Mouse (Mus musculus) ovary, postnatal 10 days (tissue): ENCODE measurements around the gene Kmt5c.
A peak's percentile ranks its signal among the peaks of the same experiment; 100 is the strongest.

Experiments
- DNase-seq: peaks from one replicate; pipeline ENCODE4 v3.0.0; 2022; ENCODE audit warnings: low spot score

The Kmt5c gene

DNA sequence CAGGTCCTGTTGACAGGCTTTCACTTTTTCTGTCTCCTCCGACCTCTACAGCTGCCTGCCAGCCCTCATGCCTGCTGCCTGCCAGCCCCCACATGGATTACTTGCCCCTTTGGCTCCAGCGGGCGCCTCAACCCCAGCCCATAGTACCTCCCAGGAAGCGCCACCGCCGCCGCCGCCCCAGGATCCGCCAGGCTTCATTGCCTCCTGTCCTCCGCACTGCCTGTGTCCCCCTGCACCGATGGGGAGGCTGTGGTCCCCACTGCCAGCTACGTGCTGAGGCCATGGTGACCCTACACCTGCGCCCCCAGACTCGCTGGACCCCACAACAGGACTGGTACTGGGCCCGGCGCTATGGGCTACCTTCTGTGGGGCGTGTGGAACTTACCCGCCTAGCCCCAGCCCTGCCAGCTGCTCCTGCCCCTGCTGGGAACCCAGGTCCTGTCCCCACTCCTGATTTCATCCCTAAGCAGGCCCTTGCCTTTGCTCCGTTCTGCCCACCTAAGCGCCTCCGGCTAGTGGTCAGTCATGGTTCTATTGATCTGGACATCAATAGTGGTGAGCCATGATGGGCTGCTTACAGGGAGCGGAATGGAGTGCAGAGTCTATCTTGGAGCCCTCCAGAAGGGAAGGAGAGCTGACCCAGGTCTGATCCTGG lies 6.5 kb downstream of the Kmt5c start:
- no peak for DNase-seq

DNA sequence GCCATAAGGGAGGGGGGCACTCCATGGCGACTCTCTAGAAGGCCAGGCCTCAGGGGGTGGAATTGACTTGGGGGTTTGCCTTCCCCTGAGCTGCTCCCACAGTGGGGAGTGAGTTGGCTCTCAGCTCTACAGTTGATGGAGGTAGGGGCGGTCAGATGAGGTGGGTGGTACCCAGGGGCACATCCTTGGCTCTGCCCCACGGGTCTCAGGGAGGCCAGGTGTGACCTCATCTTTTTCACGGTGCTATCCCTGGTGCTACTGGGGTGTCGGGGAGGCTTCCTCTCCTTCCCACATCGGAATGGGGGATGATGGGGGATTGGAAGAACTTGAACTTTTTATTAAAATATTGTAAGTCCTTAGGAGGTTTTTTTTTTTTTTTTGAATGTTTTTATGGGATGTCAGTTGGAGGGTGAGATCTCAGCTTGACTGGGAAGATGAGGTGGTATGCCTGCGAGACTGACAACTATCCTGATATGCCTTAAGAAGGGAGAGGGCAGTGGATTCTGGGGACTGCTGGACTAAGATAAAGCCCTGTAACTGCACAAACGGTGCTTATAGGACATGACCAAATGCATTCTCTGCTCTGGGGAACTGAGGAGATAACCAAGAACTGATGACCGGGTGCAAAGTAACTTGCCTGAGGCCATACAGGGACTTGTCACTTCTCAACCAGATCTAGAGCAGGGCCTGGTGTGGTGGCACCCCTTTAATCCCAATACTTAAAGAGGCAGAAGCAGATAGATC lies 7.4 kb downstream of the Kmt5c start:
- no peak for DNase-seq

DNA sequence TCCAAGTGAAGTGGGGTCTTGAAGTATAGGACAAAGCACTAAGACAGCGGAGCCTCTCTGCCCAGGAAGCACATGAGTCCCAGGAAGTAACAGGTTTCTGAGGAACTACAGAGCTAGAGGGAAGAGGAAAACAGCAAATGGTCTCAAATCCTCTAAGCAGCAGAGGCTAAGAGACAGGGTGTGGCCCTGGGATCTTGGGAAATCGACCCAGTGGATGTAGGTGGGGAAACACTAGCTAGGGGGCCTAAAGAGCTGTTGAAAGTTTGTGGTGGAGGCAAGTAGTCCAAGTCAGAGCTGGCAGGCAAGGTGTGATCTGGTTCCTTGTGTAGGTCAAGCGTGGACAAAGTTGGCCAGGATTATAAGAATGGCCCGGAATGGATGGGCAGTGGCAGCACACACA lies 8.4 kb downstream of the Kmt5c start:
- DNase-seq, result no peak

DNA sequence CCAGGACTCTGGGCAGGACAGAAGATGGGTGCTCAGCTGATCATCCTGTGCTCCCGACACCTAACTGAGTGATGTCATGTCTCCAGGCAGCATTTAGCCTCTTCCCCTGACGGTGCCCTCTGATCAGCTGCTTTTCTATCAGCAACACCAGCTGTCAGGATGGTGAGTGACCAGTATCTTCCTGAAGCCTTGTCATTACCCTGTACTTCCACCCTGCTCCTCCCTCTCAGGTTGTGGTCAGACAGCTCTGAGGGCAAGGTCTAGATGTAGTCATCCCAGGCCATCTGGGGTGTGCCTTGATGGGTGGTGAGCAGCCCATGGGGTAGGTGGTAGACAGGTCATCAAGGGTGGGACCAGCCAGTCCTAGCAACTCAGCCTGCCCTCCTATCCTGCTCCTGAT lies 9.3 kb downstream of the Kmt5c start:
- no peak for DNase-seq

DNA sequence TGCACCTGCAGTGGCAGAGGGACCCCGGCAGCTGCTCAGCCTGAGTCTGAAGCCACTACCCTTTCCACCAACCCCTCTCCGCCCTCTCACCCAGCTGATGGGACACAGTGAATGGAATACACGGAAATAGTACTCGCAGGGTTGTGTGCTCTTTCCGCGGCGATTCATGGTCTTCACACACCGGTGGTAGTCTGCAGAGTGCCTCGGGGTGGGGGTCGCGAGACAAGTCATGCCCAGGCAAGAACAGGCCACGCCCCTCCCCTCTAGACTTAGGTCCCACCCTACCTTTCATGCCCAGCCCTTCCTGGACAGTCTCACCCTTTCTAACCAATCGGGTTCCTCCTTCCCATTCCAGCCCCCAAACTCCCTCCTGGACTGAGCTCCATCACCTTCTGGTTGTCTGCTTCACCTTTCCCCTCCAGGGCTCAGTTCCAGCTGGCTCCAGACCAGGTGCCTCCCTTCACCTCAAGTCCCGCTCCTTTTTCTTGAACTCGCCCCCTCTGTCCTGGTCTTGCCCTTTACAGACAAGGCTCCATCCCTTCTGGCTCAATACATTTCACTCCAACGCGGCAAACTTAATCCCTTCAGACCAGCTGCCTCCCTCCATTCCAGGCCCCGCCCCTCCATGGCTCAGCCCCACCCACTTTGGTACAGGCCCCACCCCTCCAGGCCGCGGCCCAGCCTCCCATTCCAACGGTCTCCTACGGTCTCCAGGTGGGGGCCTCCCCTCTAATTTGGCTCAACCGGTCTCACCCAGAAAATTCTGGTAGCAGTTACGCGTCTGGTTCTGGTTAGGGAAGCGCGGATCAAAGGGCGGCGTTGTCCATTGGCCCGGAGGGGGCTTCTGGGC lies 12.3 kb downstream of the Kmt5c start:
- DNase-seq, result peak; percentile 25

DNA sequence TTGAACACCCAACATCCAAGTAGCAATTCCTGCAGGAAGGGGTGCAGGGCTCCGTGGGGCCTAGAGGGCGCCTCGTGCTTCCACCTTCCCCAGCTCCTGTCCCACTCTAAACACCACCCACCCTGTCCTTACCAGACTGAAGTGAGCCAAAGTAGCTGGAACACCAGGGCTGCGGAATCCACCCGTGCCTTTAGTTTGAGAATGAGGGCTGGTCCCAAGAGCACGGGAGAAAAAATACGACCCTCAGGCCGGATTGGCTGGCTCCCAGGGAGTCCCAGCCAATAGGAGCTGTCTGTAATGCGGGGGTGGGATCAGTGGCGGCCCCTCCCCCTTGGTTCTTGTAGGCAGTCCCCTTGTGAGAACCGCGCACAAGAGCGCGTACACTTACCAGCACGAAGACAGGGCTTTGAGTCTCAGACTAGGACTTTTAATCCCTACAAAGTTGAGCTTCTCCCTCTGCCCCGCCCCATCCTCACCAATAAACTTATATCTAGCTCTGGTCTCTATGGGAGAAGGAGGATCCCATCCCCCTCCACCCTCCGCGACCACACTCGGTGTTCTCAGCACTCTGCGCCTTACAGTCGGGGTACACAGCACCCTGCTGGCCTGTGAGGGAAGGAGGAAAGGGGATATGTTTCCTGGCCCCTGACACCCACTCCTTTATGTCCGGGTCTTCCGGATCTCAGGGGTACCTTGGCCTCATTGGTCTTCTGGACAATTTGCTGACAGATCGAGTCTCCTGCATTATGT lies 13.1 kb downstream of the Kmt5c start, which contains the start of gene Cox6b2:
TSS of gene Cox6b2 (minus strand) at position 274 of the 750 bp plus-strand sequence.
- DNase-seq, result peak; percentile 62

DNA sequence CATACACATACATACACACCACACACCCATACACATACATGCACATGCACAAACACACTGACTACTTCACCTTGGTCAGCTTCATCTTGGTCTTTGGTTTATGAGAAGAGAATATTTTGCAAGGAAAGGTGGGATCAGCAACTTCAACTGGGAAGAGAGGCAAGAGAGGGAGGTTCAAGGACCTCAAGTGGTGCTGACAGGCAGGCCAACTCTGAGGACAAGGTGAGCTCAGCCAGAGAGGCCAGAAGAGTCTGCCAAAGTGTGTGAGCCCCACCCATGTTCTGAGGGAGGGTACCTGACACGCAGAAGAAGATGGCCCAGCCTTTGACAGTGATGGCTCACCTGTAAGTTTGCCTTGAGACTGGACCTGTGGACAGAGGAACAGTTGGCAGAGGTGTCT lies 19.8 kb downstream of the Kmt5c start:
- DNase-seq, result no peak

DNA sequence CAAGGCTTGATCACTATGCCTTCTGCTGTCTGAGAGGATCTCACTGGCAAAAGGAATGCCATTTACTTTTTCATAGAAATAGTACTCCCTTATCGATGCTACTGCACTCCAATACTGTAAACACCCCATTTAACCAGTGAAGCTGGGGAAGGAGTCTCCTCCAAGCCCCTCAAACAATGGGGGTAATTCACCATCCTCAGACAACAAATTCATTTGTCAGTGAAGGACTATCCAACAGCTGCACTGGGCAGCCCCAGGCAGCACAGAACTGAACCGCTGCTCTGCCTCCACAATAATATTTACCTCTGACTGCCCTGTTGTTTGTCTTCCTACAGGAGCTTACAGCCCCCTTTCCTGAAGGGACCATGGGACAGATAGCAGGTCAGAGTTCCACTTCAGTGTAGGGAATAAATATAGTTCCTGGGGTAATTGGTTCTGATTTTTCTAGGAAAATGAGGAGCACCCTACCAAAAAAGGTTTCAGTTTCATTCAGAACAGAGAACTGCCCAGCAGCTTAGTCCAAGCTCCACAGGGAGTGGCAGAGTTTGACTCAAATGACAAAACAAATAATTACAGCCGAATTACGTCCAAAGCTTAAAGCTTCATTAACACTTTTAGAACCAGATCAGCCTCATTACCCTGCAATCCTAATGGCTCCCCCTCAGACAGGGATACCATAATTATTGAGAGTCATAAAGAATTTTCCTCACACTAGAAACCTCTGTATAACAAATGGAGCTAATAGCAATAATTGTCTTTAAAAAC lies 25.2 kb downstream of the Kmt5c start:
- no peak for DNase-seq

DNA sequence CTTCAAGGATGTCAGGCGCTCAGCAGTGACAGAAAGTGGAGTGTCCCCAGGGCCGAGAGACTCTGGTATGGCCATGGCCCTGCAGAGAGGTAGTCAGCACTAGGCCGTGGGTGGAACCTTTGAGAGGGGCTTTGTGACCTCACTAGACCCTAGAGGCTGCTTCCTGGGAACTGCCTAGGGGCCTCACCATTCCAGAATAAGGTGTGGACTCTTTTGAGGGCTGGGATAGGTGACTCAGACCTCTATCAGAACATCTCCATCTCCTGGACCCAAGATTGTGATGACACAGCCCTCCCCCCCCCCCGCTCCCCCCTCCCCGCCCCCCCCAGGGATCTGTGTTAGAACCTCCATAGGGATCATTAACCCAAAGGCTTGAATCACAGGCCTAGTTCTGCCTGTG lies 31.3 kb downstream of the Kmt5c start, which contains the start of gene Fam71e2:
TSS of gene Fam71e2 (minus strand) at position 101 of the 400 bp plus-strand sequence.
- no peak for DNase-seq

DNA sequence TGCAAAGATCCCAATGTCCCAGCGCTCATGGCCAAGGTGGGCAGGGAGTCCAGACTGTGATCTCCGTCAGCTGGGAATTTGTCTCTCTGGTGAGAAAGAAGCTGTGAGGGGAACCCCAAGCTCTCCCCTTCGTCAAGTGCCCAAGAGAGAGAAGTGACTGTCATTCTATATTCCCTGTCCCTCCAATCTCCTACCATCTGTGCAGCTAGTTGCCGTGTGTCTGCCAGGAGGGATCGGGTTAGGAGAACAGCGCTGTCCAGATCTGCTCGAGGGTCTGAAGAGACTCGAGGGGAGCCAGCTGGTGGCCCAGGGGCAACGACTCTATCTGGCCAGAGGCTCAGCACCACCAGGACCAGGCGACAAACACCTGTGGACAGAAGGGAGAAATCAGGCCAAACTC lies 36.2 kb downstream of the Kmt5c start:
- no peak for DNase-seq

DNA sequence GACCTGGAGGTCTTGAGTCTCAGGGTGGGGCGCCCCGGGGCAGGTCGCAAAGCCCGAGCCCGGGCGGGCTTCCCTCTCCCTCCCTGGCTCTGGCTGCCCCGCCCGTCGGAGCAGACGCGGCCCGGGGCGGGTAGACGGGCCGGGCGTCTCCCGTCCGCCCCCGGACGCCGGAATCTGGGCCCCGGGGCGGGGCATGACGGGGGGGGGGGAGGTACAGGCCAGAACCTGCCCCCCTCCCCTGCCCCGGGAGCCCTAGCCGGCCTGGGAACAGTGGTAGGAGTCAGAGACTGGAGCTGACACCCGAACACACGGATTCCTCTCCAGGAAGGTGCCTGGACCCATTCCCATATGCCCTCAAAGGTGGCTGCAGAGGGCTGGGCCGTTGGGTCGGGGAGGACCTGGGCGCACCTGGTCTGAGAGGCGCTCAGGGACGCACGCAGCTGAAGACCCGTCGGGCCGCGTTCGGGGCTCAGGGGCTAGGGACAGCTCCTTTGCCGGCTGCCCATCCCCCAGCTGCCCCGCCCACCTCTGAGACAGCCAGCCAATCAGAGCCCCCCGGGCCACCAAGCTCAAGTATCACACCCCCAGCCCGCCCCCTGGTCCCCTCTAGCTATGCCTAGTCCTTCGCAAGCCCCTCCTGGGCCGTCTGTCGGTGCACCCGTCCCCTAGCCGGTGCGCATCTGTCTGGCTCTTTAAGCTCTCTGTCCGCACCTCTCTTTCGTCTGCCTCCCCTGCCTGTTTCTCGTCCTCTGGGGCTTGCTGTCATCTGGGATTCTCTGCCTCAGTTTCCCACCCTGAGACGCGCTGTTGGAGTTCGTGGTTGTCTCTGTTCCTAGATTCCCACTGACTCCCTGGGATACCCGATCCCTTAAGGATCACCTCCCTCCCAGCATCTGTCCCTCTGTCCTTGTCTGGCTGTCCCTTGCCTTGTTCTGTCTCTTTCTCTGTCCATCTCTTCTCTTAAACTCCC lies 37.2 kb downstream of the Kmt5c start:
- no peak for DNase-seq

DNA sequence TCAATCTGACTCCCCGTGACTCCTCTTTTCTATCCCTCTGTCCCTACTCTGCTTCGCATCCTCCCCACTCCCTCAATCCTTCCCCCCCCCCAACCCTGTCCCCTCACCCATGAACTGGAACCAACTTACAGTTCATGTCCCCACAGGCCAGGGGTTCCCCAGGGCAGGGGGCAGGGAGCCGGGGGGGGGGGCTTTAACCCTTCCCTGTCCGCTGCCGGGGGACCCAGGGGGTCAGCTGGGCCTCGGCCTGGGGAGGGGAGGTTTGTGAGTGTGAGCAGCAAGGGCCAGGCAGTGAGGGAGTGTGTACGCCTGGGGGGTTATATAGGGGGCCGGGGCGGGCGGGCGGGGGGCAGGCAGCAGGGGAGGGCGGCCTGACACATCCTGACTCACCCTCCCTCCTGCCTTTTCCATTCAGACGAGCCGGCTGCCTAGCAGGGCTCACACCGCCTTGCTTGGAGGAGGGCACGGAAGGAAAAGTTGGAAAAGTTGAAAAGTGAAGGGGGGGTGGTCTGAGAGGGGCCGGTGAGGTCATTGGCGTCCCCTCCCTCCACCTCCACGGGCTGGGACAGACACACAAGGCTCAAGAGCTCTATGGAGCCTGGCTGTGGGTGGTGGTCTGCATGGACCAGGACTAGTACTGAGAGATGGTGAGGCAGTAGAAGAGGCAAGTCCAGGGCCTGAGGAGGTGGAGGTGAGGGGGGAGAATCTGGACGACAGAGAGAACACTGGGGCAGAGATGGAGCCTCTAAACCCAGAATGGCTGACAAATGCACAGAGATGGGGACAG lies 38.1 kb downstream of the Kmt5c start:
- DNase-seq, result no peak

DNA sequence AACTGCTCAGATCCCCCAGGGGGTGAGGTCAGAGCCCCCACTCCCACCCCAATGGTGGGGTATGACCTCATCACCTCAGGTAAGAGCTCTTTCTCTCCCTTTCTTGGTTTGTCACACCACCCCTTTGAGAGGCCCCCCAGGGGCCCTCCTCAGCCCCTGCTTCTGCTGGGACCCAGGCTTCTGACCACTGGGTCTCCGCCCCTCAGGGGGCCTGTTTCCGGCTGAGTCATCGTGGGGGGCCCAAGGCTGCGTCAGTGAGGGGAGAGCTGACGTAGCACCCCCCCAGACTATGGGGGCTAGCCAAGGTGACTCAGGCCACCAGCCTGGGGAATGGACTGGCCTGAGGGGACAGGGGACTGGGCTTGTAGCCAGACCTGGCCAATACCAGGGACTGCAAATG lies 40.0 kb downstream of the Kmt5c start:
- DNase-seq, result no peak

DNA sequence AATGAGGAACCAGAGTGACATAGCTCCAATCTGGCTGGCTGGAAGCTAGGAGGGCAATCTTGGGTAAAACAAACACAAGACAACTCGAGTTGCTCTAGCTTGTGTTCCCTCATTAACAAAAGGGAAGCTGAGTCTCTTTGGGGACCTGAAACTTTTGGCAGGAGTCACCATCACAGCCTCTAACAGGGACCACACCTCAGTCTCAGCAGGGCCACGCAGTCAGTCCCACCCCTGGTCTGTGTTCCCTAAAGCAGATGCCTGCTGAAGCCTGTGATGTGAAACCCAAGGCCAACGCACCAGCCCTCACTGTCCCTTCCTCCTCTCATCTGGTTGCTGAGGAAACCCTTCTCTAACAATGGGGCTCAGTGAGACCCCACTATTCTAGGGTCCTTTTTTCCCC lies 42.2 kb downstream of the Kmt5c start:
- no peak for DNase-seq

DNA sequence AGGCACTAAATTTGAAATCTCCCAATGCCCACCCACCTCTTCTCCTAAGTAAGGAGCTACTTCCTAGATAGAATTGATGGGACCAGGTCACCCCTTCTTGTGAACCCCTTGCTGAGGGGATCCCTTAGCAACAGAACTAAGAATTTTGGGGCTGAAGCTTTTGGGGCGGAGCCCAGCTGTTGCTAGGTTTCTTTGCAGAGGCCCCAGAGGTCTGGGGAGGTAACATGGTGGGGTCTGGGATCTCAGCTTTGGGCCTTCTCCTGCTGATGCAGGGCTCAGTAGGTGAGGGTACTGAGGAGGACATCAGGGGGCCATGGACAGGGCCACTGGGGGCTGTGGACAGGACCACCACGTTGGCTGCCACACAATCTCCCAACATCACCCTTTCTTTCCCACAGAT lies 42.8 kb downstream of the Kmt5c start, which contains the start of the genes Il11 and Tmem190:
TSS of gene Il11 (minus strand) at position 101 of the 400 bp plus-strand sequence.
TSS of gene Tmem190 (plus strand) at position 179 of the 400 bp plus-strand sequence.
- no peak for DNase-seq

DNA sequence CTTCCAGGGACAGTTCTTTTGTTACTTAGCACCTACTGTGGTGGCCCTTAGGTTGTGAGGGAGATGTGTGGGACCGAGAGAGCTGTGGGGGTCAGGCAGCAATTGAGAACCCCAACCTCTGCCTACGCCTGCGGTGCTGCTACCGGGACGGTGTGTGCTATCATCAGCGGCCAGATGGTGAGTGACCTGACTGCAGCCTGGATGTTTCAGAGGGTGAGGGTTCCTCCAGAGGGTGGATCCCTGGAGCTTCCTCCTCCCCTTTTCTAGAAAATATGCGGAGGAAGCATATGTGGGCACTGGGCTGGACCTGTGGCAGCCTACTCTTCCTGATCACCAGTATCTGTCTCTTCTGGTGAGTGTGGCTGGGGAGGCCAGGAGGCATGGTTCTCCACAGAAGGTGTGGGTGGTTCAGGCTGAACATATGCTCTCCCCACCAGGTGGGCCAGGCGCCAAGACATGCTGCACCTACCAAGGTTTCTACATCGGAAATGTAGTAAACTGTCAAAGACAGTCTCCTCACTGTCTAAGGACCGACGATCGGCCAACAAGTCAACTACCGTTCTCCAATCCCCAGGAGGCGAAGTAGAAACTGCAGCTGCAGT lies 43.9 kb downstream of the Kmt5c start:
- no peak for DNase-seq

DNA sequence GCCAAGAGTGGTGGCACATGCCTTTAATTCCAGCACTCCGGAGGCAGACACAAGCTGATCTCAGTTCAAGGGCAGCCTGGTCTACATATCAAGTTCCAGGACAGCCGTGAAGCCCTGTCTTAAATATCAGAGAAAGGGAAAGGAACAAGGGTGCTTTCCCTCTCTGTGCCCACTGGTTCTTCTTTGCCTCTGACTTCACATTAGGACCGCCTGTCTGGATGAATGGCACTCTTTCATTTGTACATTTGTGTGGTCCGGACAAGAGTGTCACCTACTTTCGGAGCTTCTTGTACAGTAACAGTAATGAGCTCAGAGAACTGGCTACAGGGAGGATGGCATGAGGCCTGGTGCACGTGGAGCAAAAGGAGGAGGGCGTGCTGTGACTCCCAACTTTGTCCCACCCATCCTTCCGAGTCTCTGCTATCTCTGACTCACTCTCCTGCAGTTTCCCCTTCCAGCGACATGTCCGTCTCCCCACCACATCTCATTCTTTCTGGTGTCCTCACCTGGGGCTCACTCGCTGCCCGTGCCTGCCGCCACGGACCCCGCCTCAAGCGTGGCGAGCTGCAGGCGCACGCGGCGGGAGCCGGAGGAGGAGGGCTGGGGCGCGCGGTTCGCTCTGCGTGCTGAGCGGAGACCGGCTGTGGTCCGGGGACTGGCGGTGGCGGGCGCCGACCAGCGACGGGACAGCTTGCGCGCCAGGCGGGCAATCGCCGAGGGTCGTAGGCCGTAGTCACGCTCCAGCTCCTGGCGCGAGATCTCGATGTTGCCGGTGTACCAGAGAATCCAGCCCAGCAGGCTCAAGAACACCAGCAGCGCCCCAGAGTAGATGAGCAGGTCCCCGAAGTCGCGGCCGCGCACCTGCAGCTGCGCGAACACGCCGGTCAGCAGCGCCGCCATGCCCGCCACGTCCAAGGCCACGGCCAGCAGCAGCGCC lies 48.9 kb downstream of the Kmt5c start:
- peak; percentile 49 for DNase-seq
